Mouse (Mus musculus): Measurements from ENCODE around the gene Jup. TPM values are rescaled to one million over a fixed set of nuclear protein-coding genes. Genes with fewer than 3 reads are reported as not detected.
"Not testable (repeated sequence)": the region's sequence is repeated elsewhere in the genome, so short reads cannot be mapped to it uniquely, and the experiment has no call there.

Gene Jup
- total RNA-seq, 2 experiments from 2014 or later: 68.6 to 104 TPM

DNA sequence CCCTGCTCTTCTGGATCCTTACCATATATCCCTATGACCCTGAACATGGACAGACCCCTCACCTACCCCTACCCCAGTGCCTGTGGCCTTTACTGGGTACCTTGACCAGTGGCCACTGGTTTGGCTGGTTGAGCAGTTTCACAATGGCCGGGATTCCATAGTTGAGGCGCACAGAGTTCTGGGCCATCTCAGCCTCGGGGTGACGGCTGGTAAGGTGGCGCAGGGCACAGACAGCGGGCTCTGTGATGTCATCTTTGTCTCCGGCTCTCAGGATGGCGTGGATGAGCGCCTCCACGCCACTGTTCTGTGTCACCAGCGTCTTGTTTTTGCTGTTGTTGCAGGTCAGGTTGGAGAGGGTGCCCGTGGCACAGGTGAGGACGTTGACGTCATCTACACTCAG lies 19.6 kb downstream of the Jup start:
- peak overlapping the region; percentile 24; the same call in 1 of the 2 replicates for H3K27ac ChIP-seq
- no peak overlapping the region for H3K4me3 ChIP-seq
- intact Hi-C loops (cut with DNase I): no loop called here
- DNase-seq: no peak
- no peak for TF ChIP-seq CTCF (IDR thresholded peaks at IDR 0.05)

GRCm38 (mm10) chr11:100376746-100377389 lies 20.7 kb downstream of the Jup start:
- Histone ChIP-seq H3K4me3 (peak overlapping the region; percentile 11; the same call in 1 of the 2 replicates), H3K27ac (peak overlapping the region; percentile 76)
- TF ChIP-seq CTCF (IDR thresholded peaks at IDR 0.05): no peak
- DNase-seq: no peak
- intact Hi-C loops (cut with DNase I): no loop called here

DNA sequence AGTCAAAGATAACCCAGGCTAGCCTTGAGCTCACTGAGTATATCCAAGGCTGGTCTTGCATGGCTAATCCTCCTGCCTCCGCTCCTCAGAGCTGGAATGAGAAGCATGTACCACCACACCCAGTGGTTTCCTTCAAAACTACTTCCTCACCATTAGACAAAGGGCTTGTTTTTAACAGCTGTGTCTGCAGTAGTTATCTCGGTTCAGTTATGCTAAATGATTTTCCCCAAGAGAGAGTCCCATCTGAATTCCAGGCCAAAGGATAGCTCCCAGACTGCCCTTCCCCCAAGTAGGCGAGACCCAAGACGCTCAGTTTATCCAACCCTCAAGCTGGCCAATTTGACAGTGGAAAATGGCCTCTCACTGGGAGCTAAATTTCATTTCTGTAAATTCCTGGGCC lies 21.6 kb downstream of the Jup start:
- intact Hi-C loops (cut with DNase I): no loop called here
- DNase-seq: no peak
- Histone ChIP-seq H3K4me3 (peak overlapping the region; percentile 11; the same call in 1 of the 2 replicates), H3K27ac (peak overlapping the region; percentile 76)
- no peak for TF ChIP-seq CTCF (IDR thresholded peaks at IDR 0.05)

GRCm38 (mm10) chr11:100375127-100375526 lies 22.4 kb downstream of the Jup start:
- DNase-seq: no peak
- Histone ChIP-seq H3K27ac (peak overlapping the region; percentile 55), H3K4me3 (no peak overlapping the region)
- no peak for TF ChIP-seq CTCF (IDR thresholded peaks at IDR 0.05)
- intact Hi-C loops (cut with DNase I): no loop called here

GRCm38 (mm10) chr11:100371981-100372558 lies 25.5 kb downstream of the Jup start:
- no peak for DNase-seq
- Histone ChIP-seq H3K4me3 (no peak overlapping the region), H3K27ac (0 out of 2 replicates have a peak overlapping the region, but pooled peaks have one; percentile 7)
- intact Hi-C loops (cut with DNase I): no loop called here
- TF ChIP-seq CTCF (IDR thresholded peaks at IDR 0.05): no peak

- H3K4me3 ChIP-seq: no peak overlapping the region
- intact Hi-C loops (cut with DNase I): no loop called here
- peak overlapping the region; percentile 10; the same call in 1 of the 2 replicates for H3K27ac ChIP-seq
- no peak for TF ChIP-seq CTCF (IDR thresholded peaks at IDR 0.05)
- DNase-seq: no peak
These were observed 27.7 kb downstream of the Jup start for GRCm38 (mm10) chr11:100369822-100370221.

DNA sequence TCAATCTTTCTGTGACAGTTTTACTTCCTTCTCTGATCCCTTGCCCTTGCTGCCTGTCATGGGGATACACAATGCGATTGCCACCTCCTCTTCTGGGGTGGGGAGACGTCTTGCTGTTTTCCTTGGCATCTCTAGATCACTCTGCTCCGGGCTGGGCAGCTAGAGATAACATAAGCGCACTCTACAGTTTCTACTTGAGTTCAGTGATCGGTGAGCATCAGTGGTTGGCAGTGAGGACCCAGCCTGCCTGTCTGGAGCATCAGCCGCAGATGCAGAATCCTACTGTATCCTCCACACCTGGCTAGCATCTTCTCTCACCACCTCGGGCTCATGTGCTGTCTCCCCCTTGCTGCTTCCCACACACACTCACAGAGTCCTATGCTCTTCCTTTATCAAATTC lies 28.4 kb downstream of the Jup start:
- intact Hi-C loops (cut with DNase I): no loop called here
- 0 out of 2 replicates have a peak overlapping the region, but pooled peaks have one; percentile 10 for H3K27ac ChIP-seq
- no peak for TF ChIP-seq CTCF (IDR thresholded peaks at IDR 0.05)

GRCm38 (mm10) chr11:100362979-100363562 lies 34.5 kb downstream of the Jup start:
- TF ChIP-seq CTCF (IDR thresholded peaks at IDR 0.05): peak; percentile 81
- DNase-seq: peak; percentile 74
- no peak overlapping the region; the same call in 1 of the 2 replicates for H3K27ac ChIP-seq
- intact Hi-C loops (cut with DNase I): loop anchor here (1.0 to 5.0 kb wide), 3 partner anchors 45 to 194 kb away; partner anchors contain the start of gene Klhl11
- H3K4me3 ChIP-seq: no peak overlapping the region

More for the DNA sequence above, 28.4 kb downstream of the Jup start:
- no peak overlapping the region for H3K4me3 ChIP-seq
- no peak for DNase-seq

DNA sequence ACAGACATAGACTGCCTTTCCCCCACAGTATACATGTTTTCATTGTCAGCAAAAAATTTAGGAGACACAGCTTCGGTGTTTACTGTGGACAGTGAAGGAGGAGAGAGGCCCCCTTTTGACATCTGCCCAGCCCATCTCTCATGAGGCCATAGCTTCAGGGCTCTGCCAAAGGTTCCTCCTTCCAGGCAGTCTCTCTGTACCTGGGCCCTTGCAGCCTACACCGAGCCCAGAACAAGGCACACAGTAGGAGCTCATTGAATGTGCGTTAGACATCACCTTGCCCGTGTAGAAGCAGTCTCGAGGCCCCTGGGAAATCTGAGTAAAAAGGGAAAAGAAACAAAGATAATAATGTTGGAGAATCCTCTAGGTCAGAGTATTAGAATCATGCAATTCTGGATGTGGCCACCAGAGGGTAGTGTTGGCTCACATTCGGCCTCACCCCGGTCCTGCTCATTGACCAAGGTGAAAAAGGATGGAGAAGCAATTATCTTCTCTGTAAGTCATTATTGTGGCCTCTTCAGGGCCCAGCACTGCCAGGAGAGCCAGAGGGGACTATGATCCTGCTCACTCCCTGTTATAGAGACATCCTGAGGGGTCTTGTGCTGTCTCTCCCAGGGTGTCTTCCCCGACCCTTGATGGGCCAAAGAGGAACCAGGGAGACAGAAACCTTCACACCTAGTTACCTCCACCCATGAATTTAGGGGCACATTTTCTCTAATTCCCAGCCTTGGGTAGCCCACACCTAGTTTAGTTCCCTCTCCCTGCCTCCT lies 35.2 kb downstream of the Jup start:
- Histone ChIP-seq H3K27ac (no peak overlapping the region; the same call in 1 of the 2 replicates), H3K4me3 (no peak overlapping the region)
- peak; percentile 91 for TF ChIP-seq CTCF (IDR thresholded peaks at IDR 0.05)
- DNase-seq: peak; percentile 79
- intact Hi-C loops (cut with DNase I): loop anchor here (1.0 to 5.0 kb wide), 3 partner anchors 46 to 195 kb away; partner anchors contain the start of gene Klhl11

DNA sequence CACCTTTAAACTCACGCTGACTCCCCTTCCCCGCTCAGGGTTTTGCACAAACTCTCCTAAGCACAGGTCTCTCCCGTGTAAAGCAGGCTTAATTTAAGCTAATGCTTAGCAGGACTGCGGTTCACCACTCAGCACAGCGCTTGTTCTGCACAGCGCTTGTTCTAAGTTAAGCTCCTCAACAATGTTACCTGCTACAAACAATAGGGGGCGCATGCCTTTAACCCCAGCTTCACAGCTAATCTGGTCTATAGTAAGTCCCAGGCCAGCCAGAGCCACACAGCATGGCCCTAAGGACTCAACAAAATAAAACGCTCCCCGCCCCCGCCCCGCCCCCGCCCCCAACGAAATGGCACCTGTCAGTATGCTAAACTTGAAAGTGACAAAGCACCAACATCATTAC lies 36.5 kb downstream of the Jup start:
- H3K4me3 ChIP-seq, H3K27ac ChIP-seq, DNase-seq: not testable (repeated sequence)
- intact Hi-C loops (cut with DNase I): loop anchor here (5.0 kb wide), 2 partner anchors 111 to 196 kb away; partner anchors contain the start of gene Klhl11

- intact Hi-C loops (cut with DNase I): loop anchor here (5.0 kb wide), 2 partner anchors 112 to 197 kb away; partner anchors contain the start of gene Klhl11
- Histone ChIP-seq H3K27ac (no peak overlapping the region), H3K4me3 (no peak overlapping the region)
- no peak for TF ChIP-seq CTCF (IDR thresholded peaks at IDR 0.05)
- DNase-seq: no peak
These were observed 37.4 kb downstream of the Jup start for GRCm38 (mm10) chr11:100360175-100360574.

DNA sequence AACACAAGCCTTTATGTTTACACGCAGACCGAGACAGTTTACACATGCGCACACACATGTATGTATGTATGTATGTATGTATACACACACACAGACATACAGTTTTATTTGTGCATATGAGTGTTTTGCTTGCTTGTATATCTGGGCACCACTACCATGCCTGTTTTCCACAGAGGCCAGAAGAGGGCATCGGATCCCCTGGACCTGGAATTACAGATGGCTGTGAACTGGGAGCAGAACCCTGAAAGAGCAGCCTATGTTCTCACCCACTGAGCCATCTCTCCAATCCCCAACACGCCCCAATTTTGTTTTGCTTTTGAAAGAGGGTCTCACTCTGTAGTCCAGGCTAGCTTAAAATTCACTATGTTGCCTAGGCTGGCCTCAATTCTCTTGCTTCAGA lies 40.2 kb downstream of the Jup start:
- Histone ChIP-seq H3K27ac (no peak overlapping the region), H3K4me3 (no peak overlapping the region)
- peak; percentile 7; the same call in 1 of the 2 replicates for TF ChIP-seq CTCF (IDR thresholded peaks at IDR 0.05)
- no peak for DNase-seq
- intact Hi-C loops (cut with DNase I): no loop called here
